Mouse (Mus musculus) heart, adult 11 months (tissue): ENCODE results near the gene Fchsd2.

Source experiments
- DNase-seq: peaks from one replicate; pipeline ENCODE4 v3.0.0; 2022

Gene Fchsd2

DNA sequence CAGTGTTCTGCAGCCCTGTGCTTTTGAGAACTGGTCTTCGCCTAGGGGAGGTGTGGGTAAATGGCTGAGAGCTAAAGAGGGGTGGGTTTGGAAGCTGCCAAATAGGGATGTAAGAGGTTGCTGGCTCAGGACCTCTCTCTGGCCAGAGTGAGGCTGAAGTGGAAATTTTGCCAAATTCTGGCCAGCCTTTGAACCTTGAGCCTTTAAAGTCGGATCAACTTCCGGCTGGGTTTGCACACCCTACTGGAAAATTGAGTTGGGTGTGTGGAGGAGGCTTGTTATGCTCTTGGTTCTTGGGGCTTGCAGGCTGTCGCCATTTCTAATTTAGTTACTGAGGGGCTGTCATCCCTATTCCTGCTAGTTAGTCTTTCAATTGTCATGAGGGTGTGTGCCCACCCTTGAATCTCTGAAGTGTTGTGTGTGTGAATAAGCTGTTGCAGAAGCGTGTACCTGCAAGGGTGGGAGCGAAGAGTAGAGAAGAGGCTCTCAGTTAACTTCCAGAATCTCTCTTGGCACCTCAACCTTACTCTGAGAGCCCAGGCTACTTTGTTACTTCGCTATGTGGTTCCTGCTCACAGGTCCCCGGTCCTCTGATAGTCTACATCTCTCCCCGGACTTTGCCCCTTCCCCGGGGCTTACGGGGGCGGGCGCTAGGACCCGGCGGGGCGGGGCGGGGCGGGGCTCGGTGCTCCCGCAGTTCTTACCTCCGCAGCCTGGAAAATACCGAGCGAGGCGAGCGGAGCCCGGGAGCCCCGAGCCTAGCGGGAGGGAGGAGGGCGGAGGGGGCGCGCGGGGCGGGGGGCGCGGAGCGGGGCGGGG is 227.9 kb downstream of the Fchsd2 start:
- peak; percentile 93 for DNase-seq

DNA sequence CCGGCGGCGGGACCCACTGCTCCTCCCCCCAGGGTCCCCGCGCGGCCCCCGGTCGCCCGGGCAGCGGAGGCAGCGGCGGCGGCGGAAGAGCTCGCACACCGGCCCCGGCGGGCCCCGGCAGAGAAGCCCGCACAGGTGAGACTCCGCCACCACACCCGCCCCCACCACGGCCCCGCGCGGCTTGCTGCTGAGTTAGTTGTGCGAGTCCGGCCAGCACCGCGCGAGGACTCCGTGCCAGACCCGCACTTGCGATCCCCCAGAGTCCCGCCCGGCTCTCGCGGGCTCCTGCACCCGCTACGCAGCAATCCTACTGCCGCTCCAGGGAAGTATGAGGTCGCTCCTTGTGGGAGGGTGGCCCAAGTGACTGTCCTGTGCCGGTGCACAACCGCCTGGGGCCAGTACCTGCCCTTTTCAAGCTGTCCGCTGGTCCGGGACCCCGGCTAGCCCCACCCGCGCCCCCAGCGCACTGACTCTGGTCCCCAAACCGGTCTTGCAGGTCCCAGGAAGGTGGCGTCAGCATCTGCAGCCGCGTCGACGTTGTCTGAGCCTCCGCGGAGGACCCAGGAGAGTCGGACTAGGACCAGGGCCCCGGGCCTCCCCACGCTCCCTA is 228.7 kb downstream of the Fchsd2 start:
- DNase-seq, result peak; percentile 94

DNA sequence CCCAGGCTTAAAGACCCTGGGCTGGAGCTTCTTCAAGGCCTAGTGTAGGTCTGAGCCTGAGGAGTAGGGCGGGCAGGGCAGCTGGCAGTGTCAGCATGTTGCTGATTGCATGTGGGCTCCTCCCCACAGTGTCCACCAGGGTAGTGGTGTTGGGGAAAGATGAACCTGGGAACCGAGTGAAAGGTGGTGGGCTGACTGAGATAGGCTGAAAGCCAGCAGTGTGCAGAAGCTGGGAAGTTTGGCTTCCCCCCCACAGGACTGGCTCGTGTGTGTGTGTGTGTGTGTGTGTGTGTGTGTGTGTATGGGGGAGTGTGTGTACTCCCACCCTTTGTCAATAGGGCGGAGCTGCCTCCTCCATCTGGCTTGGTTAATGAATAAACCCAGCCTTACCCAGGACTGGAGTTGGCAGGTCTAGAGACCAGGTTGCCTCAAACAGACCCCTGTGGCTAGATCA is 230.5 kb downstream of the Fchsd2 start:
- no peak for DNase-seq

DNA sequence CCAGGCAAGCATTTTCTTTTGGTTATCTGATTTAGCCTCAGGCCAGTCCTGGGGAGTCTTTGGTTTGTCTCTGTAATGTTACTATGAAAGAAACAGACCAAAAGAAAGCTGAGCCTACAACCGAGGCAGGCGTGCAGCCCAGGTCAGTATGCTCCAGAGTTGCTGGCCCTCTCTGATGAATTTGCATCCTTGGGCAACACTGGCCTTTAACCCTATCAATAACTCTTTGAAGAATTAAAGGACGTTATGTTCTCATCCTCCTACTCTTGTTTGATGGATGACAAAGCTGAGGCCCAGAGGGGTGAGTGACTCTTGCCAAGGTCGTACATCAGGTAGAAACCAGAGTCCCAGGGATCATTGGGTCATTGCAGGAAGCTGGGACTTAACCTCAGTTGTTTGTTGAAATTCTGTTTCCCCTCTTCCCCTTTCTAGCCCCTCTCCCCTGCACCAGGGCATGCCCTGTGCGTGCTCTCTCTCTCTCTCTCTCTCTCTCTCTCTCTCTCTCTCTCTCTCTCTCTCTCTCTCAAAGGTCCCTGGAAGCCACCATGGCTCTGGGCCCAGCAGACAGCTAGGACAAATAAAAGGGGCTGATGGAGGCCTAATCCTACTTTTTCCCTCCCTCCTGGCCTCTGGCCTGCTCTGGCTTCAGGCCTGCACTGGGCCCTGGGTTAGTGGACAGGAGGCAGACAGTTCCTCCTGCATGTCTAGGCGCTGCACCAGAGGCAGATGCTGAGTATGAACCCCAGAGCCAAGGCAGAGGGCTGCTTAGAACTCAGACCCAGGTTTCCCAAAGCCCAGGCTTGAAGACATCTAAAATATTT is 231.7 kb downstream of the Fchsd2 start:
- DNase-seq, result peak; percentile 92

DNA sequence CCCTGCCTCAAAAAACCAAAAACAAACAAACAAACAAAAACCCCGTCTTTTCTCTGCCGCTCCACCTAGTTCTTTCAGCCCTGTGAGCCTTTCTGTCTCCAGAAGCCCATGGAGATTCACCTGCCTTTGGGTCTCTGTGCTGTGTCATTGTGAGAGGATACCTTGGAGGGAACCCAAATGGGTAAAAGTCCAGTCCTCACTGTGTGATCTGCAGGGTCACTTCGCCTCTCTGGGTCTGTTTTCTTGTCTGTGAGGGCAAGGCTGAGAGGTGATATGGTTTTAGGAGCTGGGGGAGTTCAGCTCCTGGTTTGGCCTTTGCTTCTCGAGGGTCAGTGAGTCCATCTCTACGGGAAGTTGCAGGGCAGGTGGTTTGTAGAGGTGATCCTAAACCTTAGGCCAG is 233.3 kb downstream of the Fchsd2 start:
- no peak for DNase-seq

DNA sequence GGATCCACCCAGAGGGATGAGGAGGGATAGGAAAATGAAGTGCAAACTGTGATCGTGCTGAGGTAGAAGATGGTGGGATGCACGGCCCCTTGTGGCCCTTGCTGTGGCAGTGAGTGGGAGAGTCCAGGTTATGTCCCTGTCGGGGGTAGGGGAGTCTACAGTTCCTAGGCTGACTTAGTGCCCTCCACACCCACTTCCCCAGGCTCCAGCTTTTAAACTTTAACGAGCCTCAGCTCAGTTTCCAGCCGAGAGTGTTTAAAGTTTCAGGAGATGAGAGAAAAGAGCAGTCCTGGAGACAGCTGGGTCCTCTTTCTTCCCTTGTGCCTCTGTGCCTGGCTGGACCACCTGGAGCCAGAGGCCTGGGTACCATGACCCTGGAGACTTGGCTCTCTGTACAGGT is 234.6 kb downstream of the Fchsd2 start:
- DNase-seq, result no peak

DNA sequence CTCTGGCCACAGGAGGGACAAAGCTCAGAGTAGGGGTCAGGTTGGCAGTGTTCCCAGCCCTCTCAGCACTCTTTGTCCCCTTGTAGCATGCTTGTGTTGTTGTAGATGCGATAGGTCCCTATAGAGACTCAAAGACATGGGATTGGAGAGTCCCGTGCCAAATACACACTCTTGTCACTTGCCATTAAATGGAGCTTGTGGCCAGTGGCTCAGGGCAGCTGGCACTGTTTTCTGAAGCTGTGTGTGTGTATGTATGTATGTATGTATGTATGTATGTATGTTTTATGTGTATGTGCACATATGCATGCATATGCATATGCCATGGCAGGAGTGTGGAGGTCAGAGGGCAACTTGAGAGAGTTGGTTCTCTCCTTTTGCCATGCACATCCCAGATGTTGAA is 235.1 kb downstream of the Fchsd2 start:
- no peak for DNase-seq

DNA sequence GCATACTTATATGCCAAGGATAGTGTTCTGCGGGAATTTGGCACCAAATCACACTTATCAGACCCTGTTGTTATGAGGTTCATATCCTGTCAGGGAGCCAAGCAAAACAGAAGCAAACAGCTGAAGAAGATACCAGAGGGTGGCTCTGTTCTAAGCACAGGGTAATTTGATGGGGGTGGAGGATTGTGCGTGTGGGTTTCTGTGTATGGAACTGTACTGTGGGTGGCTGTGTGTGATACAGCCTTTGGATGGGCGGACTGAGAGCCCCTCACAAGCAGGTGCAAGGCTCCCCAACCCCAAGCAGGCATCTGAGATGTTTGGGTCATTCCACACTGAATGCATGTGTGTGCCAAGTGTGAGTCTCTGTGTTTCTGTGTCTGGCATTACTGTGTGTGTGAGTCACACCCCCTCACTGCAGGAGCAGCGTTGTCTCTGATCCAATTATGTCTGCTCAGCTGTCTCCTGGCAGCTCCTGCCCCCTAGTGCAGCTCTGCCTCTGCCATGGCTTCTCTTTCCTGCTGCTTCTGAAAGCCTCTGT is 236.0 kb downstream of the Fchsd2 start:
- DNase-seq, result no peak

DNA sequence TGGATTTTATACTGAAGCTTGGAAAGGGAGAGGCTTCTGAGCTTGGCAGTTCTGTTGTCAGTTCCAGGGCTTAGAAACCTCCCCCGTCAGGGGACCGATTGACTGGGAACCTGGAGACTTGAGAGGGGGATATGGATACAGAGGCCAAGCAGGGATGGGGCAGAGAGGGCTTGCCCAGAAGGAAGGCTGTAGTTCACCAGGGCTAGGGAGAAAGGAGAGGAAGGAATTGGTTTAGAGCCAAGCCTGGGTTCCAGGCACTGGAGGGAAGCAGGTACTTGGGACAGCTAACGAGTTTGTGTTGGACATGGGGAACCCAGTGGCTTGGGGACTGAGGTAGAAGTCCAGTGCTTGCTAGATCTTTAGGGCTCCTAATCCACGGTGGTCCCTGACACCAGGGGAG is 236.9 kb downstream of the Fchsd2 start:
- DNase-seq, result no peak

DNA sequence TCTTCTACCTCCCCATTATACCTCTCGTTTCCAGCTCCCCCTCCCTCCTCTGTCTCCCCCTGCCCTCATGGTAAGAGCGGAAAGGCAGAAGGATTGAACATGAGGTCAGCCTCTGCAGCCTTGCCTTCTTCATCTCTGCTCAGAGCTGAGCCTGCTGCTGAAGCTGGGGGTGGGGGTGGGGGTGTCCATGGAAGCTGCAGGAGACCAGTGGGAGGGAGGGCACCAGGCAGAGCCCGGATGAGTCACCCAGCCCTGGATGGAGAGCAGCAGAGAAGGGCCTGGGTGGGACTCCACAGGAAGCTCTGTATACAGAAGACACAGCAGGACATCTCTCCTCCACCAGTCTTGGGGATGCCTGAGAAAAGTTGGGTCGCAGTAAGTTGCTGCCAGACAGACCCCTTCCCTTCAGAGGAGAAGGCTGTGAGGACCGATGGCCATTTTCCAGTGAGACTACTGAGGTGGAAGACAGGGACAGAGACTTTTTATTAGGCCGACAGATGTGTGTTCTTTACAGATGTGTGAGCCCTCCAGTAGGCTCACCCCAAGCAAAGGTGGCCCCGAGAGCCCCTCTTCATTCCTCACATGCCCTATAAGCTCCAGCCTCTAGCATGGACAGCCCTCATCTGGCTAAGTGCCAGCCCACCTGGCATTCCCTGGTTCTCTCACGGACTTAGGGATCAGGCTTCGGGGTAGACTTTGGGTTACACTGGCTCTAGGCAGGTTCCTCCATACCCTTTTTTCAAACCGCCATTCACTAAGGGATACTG is 237.6 kb downstream of the Fchsd2 start:
- DNase-seq, result no peak

DNA sequence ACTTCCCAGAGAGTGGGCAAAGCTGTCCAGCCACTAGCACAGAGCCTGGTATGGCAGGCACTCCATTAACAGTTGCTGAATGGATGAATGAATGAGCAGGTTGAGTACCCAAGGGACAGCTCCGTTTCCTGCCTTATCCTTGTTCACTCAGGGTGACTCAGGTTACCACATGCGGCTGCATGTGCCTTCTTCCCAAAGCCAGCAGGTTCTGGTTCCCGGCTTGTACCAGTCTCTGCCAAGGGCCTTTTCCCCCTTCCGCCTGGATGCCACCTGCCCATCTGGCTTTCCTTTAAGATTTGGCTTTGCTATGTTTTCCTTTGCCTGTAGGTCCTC is 238.1 kb downstream of the Fchsd2 start:
- no peak for DNase-seq

DNA sequence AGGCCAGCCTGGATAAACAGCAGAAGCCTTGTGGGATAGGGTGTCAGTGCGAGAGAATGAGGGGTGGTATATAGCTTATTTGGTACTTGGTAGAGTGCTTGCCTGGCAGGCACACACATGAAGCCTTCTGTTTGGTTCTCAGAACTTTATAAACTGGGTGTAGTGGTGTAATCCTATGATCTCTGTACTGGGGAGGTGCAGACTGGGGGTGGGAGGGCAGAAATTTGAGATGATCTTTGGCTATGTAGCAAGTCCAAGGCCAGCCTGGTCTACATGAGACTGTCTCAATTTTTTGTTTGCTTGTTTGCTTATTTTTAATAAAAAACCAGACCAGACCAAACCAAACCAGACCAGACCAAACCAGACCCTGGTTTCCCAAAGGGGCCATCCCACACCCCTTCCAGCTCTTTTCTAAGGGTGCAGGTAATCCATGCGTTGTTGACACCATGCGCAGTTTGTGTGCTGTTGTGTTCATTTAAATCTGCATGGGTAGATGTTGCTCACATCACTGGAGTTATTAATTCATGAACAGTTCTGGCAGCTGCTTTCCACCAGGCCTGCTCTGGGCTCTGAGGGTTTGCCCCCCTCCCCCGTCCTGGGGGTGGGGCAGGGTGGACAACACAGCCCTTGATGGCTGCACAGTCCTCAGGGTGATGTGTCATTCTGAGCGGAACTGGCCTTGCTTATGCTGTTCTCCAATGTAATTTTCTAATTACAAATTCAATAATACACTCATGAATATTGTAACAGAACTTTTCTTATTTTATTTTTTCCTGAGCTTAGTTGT is 239.6 kb downstream of the Fchsd2 start:
- DNase-seq, result no peak
